Mouse (Mus musculus) cerebellum, postnatal 25 days (tissue): ENCODE results near the gene Sec24c.

Experiments
- DNase-seq, 2 experiments: peaks; one replicate each; pipeline ENCODE4 v3.0.0; 2021; ENCODE audit warnings: mixed read lengths in 2 of 2

Sec24c gene

DNA sequence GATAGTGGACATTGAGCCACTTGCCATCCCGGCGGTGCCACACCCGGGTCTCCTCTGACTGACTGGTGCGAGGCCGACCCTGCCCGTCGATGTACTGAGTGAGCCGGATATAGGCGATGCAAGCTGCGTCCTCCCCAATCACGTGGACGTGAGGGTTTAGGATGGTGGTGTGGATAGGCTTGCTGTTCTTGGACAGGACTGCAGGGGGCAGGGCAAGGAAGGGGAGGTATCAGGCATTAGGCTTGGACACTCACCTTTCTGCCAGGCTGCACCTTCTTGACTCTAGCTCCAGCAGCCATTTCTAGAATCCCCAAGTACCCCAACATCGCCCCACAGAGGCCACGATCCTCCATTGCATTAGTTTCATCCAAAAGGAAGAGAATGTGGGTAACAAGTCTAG is 63.2 kb downstream of the Sec24c start:
- DNase-seq = peak; percentile 69 to 79

GRCm38 (mm10) chr14:20738511-20738910 is 64.4 kb downstream of the Sec24c start:
- no peak for DNase-seq

- no peak for DNase-seq
These were observed 67.2 kb downstream of the Sec24c start for GRCm38 (mm10) chr14:20741301-20741700.

DNA sequence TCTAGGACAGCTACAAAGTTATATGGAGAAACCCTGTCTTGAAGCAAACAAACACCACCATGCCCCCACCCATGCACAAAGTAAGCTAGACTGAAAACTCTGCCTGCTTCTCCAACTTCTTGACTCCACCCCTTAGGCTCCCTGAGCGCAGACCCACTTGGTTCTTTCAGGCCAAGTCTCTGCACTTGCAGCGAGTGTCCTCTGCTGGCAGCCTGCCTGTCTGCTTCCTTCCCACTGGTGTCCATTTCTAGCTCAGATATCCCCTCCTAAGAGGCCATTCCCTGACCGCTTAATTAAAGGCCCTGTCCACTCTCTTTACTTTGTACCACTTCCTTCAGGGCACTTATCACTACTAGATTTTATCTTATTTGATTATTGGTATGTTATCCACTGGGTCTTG is 69.5 kb downstream of the Sec24c start:
- DNase-seq = peak in 1 of 2 experiments; percentile 8
